Mouse (Mus musculus) spleen, adult 2 months (tissue): ENCODE data around the gene Hsd17b1.

ENCODE experiments used
- CTCF ChIP-seq: fragments of 200-500 bp; IDR thresholded peaks from 2 replicates; pipeline ENCODE4 v1.5.1; 2011; ENCODE audit warnings: mild to moderate bottlenecking, inconsistent platforms; ENCODE audit not compliant: insufficient read depth, insufficient read length, insufficient replicate concordance; ENCODE audit errors: extremely low read depth
- POLR2A ChIP-seq: fragments of 200-500 bp; IDR thresholded peaks from 2 replicates; pipeline ENCODE4 v1.6.1; 2011; ENCODE audit warnings: low read depth, low read length, inconsistent platforms

DNA sequence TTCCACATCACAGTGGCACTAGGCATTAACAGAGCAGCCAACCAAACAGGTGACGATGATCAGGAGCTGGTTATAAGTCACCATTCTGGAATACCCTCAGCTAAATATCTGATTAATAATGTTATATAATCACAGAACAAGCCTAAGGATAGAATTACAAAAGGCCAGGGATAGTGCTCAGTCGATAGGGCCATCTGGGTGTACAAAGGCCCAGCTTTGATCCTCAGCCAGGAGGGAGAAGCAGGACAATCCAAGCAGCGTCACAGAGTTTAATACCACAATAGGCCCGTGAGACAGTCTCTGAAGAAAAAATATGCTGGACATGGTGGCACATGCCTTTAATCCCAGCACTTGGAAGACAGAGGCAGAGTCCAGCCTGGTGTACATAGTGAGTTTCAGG, 31.1 kb downstream of the Hsd17b1 start:
- TF ChIP-seq POLR2A (no peak), CTCF (no peak)
